Mouse (Mus musculus): ENCODE measurements at regions not wholly inside any gene's neighbourhood (a gene's known extent, or its start where the extent isn't known, plus 50 kb on each side); places are given as distances from the start of the nearest gene placed in this dataset.

DNA sequence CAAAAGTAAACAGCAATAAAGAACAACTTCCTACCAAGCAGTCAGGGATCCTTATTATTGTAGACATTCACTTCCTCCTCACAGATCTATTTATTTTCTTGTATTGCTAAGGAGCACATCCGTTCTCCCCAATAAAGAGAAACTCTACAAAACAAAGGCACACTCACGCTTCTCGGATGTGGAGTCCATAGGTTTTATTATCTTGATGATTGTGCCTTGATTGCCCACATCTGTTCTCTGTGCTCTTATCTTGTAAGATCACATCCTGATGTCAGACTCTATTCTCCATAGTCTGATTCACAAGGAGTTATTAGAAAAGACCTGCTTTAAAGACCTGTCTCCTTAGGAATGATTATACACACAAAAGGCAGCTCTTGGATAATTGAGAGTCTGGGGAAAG lies 356.4 kb downstream of the Phf3 start:
- Histone ChIP-seq H3K27me3 (ENCODE audit: poor library complexity, severe bottlenecking) (no peaks in the 10 kb centered on the region), H3K4me3 (no peak overlapping the region), H3K36me3 (replicated peaks) (no peaks in the 10 kb centered on the region), H3K4me1 (0 out of 2 replicates have a peak, but pooled peaks cover 8% of the 10 kb centered on the region), H3K27ac (no peak overlapping the region), H3K9me3 (no peaks in the 10 kb centered on the region)
- no peak for DNase-seq (ENCODE audit: extremely low spot score, low spot score)
- WGBS = 92% methylated on average over 3 of the region's 3 CpGs

GRCm38 (mm10) chr1:30515846-30516245 lies 357.9 kb downstream of the Phf3 start:
- Histone ChIP-seq H3K27ac (no peak overlapping the region), H3K9me3 (no peaks in the 10 kb centered on the region), H3K27me3 (ENCODE audit: poor library complexity, severe bottlenecking) (no peaks in the 10 kb centered on the region), H3K36me3 (replicated peaks) (no peaks in the 10 kb centered on the region), H3K4me3 (no peak overlapping the region), H3K4me1 (0 out of 2 replicates have a peak, but pooled peaks cover 8% of the 10 kb centered on the region)
- 92% methylated on average over 6 of the region's 6 CpGs for WGBS
- no peak for DNase-seq (ENCODE audit: extremely low spot score, low spot score)

DNA sequence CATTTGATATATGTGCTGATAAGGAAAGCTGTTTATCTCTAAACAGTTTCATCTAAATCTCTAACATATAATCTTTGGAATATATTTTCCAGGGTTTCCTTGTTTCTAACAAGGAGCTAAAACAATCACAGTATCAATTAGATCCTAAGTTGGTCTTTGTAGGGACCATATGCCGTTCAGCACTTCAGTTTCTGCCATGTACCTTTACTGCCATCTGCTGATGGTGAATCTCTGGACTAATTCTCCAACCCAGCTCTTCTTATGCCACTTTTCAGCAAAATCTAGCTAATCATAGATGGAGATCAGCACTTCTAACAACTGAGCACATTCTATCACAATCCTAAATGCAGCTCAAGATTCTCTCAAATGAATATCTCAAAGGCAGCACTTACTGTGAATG lies 370.5 kb downstream of the Phf3 start:
- DNase-seq (ENCODE audit: extremely low spot score, low spot score) = no peak
- Histone ChIP-seq H3K9me3 (no peaks in the 10 kb centered on the region), H3K4me1 (no peaks in the 10 kb centered on the region), H3K36me3 (replicated peaks) (no peaks in the 10 kb centered on the region), H3K4me3 (no peak overlapping the region), H3K27ac (no peak overlapping the region), H3K27me3 (ENCODE audit: poor library complexity, severe bottlenecking) (no peaks in the 10 kb centered on the region)
- WGBS = 47% methylated on average over 1 of the region's 1 CpGs

DNA sequence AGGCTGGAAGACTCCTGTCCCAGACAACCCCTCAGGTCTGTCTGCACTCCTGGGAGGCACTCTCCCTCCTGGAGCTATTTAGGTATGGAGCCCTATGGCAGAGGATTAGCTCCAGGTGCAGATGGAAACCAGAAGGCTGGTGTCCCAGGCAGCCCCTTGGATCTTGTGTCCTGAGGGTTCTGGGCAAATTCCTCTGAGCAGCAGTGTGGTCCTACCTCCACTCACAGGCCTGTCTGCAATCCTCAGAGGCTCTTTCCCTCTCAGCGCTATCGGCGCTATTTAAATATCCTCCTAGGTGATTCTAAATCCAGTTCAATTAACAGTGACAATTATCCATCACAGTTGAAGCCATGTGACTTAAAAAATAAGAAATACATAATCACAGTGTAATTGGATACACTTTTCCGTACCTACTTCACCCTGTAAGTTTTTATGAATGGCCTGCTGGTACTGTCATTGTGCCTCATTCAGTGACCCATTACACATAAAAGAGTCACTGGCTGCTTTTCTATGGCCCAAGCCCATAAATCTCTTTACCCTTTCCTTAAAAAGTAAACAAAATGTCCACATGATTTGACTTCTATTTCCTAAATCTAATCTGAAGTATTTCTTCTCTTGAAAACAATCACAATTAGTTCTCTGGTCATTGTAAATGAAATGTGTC lies 413.3 kb downstream of the Phf3 start:
- DNase-seq (ENCODE audit: extremely low spot score, low spot score) = no peak
- Histone ChIP-seq H3K27ac (no peak overlapping the region), H3K4me1 (no peaks in the 10 kb centered on the region), H3K36me3 (replicated peaks) (no peaks in the 10 kb centered on the region), H3K9me3 (no peaks in the 10 kb centered on the region), H3K4me3 (no peak overlapping the region), H3K27me3 (ENCODE audit: poor library complexity, severe bottlenecking) (no peaks in the 10 kb centered on the region)
- WGBS = 90% methylated on average over 4 of the region's 4 CpGs

GRCm38 (mm10) chr1:30437964-30438363 lies 435.8 kb downstream of the Phf3 start:
- no peaks in the 10 kb centered on the region for H3K4me1 ChIP-seq
- H3K27me3 ChIP-seq (ENCODE audit: poor library complexity, severe bottlenecking) = no peaks in the 10 kb centered on the region
- H3K4me3 ChIP-seq = no peak overlapping the region
- H3K36me3 ChIP-seq (replicated peaks) = no peaks in the 10 kb centered on the region
- no peaks in the 10 kb centered on the region for H3K9me3 ChIP-seq
- no peak overlapping the region for H3K27ac ChIP-seq
- DNase-seq (ENCODE audit: extremely low spot score, low spot score) = no peak
- 60% methylated on average over 1 of the region's 1 CpGs for WGBS

GRCm38 (mm10) chr1:30416582-30416981 lies 457.1 kb downstream of the Phf3 start:
- no peaks in the 10 kb centered on the region for H3K27me3 ChIP-seq (ENCODE audit: poor library complexity, severe bottlenecking)
- DNase-seq (ENCODE audit: extremely low spot score, low spot score) = no peak
- H3K27ac ChIP-seq = no peak overlapping the region
- no peak overlapping the region for H3K4me3 ChIP-seq
- H3K9me3 ChIP-seq = no peaks in the 10 kb centered on the region
- H3K4me1 ChIP-seq = no peaks in the 10 kb centered on the region
- no peaks in the 10 kb centered on the region for H3K36me3 ChIP-seq (replicated peaks)

DNA sequence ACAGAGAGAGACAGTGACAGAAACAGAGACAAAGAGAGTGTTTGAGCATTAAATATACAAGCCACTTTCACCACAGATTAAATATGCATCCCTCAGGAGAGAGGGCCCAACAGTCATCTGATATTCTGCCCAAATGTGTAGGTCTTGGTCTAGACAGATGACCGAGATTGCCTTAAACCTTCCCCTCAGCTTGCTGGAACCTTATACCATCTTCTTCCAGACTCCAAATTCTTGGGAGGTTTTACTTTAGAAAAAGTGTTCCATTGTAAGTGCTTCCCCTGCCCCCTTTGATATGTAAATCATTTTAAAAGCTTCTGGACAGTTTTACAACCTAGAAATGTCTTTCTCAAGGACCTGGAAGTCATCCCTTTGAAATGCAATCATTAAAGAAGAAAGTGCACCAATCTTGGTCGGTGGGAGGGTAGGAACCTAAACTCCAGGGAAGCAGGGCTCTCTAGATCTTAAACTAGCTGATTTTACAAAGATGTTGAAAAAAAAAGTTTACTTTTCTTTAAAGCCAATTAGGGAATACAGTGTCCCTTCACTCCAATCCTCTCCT lies 458.8 kb downstream of the Phf3 start:
- Histone ChIP-seq H3K27ac (no peak overlapping the region), H3K27me3 (ENCODE audit: poor library complexity, severe bottlenecking) (no peaks in the 10 kb centered on the region), H3K4me3 (no peak overlapping the region), H3K4me1 (no peaks in the 10 kb centered on the region), H3K36me3 (replicated peaks) (no peaks in the 10 kb centered on the region), H3K9me3 (no peaks in the 10 kb centered on the region)
- WGBS = 68% methylated on average over 2 of the region's 2 CpGs
- no peak for DNase-seq (ENCODE audit: extremely low spot score, low spot score)

Data from forebrain, embryonic 10.5 days (tissue).